Mouse (Mus musculus): ENCODE measurements around the gene Tmem129. TPM values are rescaled to one million over a fixed set of nuclear protein-coding genes. Genes with fewer than 3 reads are reported as not detected.

Tmem129 gene
- polyA plus RNA-seq, 1 experiment from 2014 or later = 29.5 TPM

GRCm38 (mm10) chr5:33607434-33607833, 50.8 kb downstream of the Tmem129 start:
- ATAC-seq (replicated peaks; ENCODE audit: insufficient number of reproducible peaks, insufficient read depth, low FRiP score, low read depth) = no peak
- Histone ChIP-seq H3K4me3 (no peak overlapping the region), H3K4me2 (no peak overlapping the region), H3K36me3 (peaks cover 38% of the 10 kb centered on the region), H3K9me3 (replicated peaks) (no peaks in the 10 kb centered on the region), H3K4me1 (replicated peaks) (no peaks in the 10 kb centered on the region; the same call in 1 of the 2 replicates), H3K9ac (no peak overlapping the region), H3K27me3 (no peaks in the 10 kb centered on the region), H3K27ac (no peak overlapping the region)
- WGBS = 92% methylated on average over 15 of the region's 15 CpGs

GRCm38 (mm10) chr5:33606631-33607030, 51.6 kb downstream of the Tmem129 start:
- no peaks in the 10 kb centered on the region for H3K9me3 ChIP-seq (replicated peaks)
- no peak overlapping the region for H3K27ac ChIP-seq
- H3K9ac ChIP-seq = no peak overlapping the region
- no peak for ATAC-seq (replicated peaks; ENCODE audit: insufficient number of reproducible peaks, insufficient read depth, low FRiP score, low read depth)
- H3K4me1 ChIP-seq (replicated peaks) = no peaks in the 10 kb centered on the region; the same call in 1 of the 2 replicates
- no peaks in the 10 kb centered on the region for H3K27me3 ChIP-seq
- no peak overlapping the region for H3K4me3 ChIP-seq
- no peak overlapping the region for H3K4me2 ChIP-seq
- 70% methylated on average over 7 of the region's 7 CpGs for WGBS
- peaks cover 40% of the 10 kb centered on the region for H3K36me3 ChIP-seq

- 79% methylated on average over 5 of the region's 5 CpGs for WGBS
- H3K36me3 ChIP-seq = peaks cover 37% of the 10 kb centered on the region
- no peak overlapping the region for H3K4me2 ChIP-seq
- H3K9me3 ChIP-seq (replicated peaks) = no peaks in the 10 kb centered on the region
- no peak overlapping the region for H3K9ac ChIP-seq
- H3K27me3 ChIP-seq = no peaks in the 10 kb centered on the region
- no peaks in the 10 kb centered on the region; the same call in 1 of the 2 replicates for H3K4me1 ChIP-seq (replicated peaks)
- no peak overlapping the region for H3K27ac ChIP-seq
- no peak overlapping the region for H3K4me3 ChIP-seq
- no peak for ATAC-seq (replicated peaks; ENCODE audit: insufficient number of reproducible peaks, insufficient read depth, low FRiP score, low read depth)
Observed at GRCm38 (mm10) chr5:33605314-33605713, 52.9 kb downstream of the Tmem129 start.

Other genes with a start within 250 kb of the Tmem129 start
- not detected in 2 replicates for gene Nkx1-1, start 224.4 kb downstream of the Tmem129 start, polyA plus RNA-seq (2015; fragmentation: Nextera tagmentation; extraction: Ambion mirVana)
- 45.3 and 51.4 TPM in 2 replicates for gene Fam53a, start 28.8 kb downstream of the Tmem129 start, polyA plus RNA-seq (2015; fragmentation: Nextera tagmentation; extraction: Ambion mirVana)
- 0.74 and 1.0 TPM in 2 replicates for gene Gm9903, start 28.5 kb downstream of the Tmem129 start, polyA plus RNA-seq (2015; fragmentation: Nextera tagmentation; extraction: Ambion mirVana)
- gene Slbp, start 5.8 kb downstream of the Tmem129 start, polyA plus RNA-seq (2015; fragmentation: Nextera tagmentation; extraction: Ambion mirVana) = 99.3 and 113 TPM in 2 replicates
- gene Tacc3, start 288 bp downstream of the Tmem129 start, polyA plus RNA-seq (2015; fragmentation: Nextera tagmentation; extraction: Ambion mirVana) = 107 and 117 TPM in 2 replicates
- 4.0 and 9.1 TPM in 2 replicates for gene Fgfr3, start 63.3 kb upstream of the Tmem129 start, polyA plus RNA-seq (2015; fragmentation: Nextera tagmentation; extraction: Ambion mirVana)
- 40.5 and 49.5 TPM in 2 replicates for gene Letm1, start 124.4 kb upstream of the Tmem129 start, polyA plus RNA-seq (2015; fragmentation: Nextera tagmentation; extraction: Ambion mirVana)
- 25.3 and 28.3 TPM in 2 replicates for gene Nsd2, start 162.3 kb upstream of the Tmem129 start, polyA plus RNA-seq (2015; fragmentation: Nextera tagmentation; extraction: Ambion mirVana)